Mouse (Mus musculus) cortical plate, adult 2 months (tissue): ENCODE measurements around the gene Uggt2.

Experiments
- CTCF ChIP-seq: fragments of 200-500 bp; IDR thresholded peaks from 2 replicates; pipeline ENCODE4 v1.5.1; 2011; ENCODE audit warnings: mild to moderate bottlenecking, control low read depth, low read length; ENCODE audit not compliant: insufficient read depth; ENCODE audit errors: extremely low read depth
- POLR2A ChIP-seq: fragments of 200-500 bp; IDR thresholded peaks from 2 replicates; pipeline ENCODE4 v1.6.1; 2011; ENCODE audit warnings: mild to moderate bottlenecking, low read length, control low read depth; ENCODE audit not compliant: insufficient read depth; ENCODE audit errors: extremely low read depth

GRCm38 (mm10) chr14:118979571-118980325 is 119.5 kb downstream of the Uggt2 start:
- TF ChIP-seq CTCF (no peak), POLR2A (no peak)
